Mouse (Mus musculus) brain, embryonic 14.5 days (tissue): ENCODE results near the gene Perp.

Experiments
- CTCF ChIP-seq: fragments of 200-500 bp; IDR thresholded peaks from 2 replicates; pipeline ENCODE4 v1.5.1; 2012; ENCODE audit warnings: inconsistent platforms, mild to moderate bottlenecking, moderate library complexity, borderline replicate concordance; ENCODE audit not compliant: insufficient read depth, insufficient read length; ENCODE audit errors: extremely low read depth
- POLR2A ChIP-seq: fragments of 200-500 bp; IDR thresholded peaks from 2 replicates; pipeline ENCODE4 v1.6.1; 2012; ENCODE audit warnings: mild to moderate bottlenecking, inconsistent platforms, borderline replicate concordance; ENCODE audit not compliant: poor library complexity, insufficient read depth, insufficient read length, severe bottlenecking; ENCODE audit errors: extremely low read depth

GRCm38 (mm10) chr10:18827936-18828335, 16.9 kb upstream of the Perp start:
- TF ChIP-seq CTCF (no peak), POLR2A (no peak)
